Mouse (Mus musculus): ENCODE data around the gene Vwf.

- TF ChIP-seq POLR2A (IDR thresholded peaks at IDR 0.05; ENCODE audit: extremely low read depth, insufficient read depth, low read length) (no peak), CTCF (IDR thresholded peaks at IDR 0.05; ENCODE audit: low read depth, low read length) (no peak)
Observed at GRCm38 (mm10) chr6:125579864-125580263, 33.3 kb downstream of the Vwf start.
